In the genomic region with DNA sequence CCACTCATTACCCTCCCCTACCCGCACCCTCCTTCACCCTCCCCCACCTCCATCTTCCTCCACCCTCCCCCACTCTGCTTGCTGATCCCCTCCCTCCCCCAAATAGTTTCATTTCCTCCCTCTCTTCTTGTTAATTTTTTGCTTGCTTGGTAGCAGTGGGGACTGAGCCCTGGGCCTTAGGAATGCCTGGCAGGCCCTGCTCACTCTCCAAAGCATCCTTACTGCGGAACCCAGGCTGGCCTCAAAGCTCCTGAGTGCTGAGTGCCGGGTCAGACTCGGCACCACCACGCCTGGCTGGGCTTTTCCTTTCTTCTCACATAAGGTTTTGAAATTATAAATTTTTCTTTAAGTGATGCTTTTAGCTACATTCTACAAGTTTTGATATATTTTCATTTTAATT, we compare ENCODE assay signal across 19 mouse cellular contexts.
"Had no signal": no experiment of that assay in that cellular context is flagged by ENCODE, and none has a peak within 500 bp of the region (broad histone marks: within the 10 kb centered on the region; RNA-seq: fewer than 3 reads in every experiment).

No protein-coding gene starts in this region.

- H3K9me3 ChIP-seq: midbrain, embryonic 10.5 days; midbrain, embryonic 12.5 days; neural tube, embryonic 13.5 days; neural tube, embryonic 15.5 days had no signal

- H3K4me3 ChIP-seq: midbrain, embryonic 10.5 days; midbrain, embryonic 12.5 days; myocyte; neural tube, embryonic 13.5 days; neural tube, embryonic 15.5 days had no signal

- H3K36me3 ChIP-seq: midbrain, embryonic 10.5 days; midbrain, embryonic 12.5 days; neural tube, embryonic 13.5 days; neural tube, embryonic 15.5 days had no signal

- H3K27ac ChIP-seq: midbrain, embryonic 10.5 days; midbrain, embryonic 12.5 days; neural tube, embryonic 13.5 days; neural tube, embryonic 15.5 days had no signal

- DNase-seq: lung, adult 18-20 months; lung, embryonic 14.5 days; lung, postnatal 10 days; lung, postnatal 4 days; midbrain, embryonic 14.5 days; retina, postnatal 1 day; right cerebral cortex, adult 18-20 months; right cerebral cortex, postnatal 25 days; right cerebral cortex, postnatal 4 days; spleen, adult 18-20 months; thymus, adult 18-20 months; thymus, postnatal 14 days; thymus, postnatal 36 days had no signal

- H3K27me3 ChIP-seq: midbrain, embryonic 12.5 days; neural tube, embryonic 13.5 days; neural tube, embryonic 15.5 days had no signal

- ATAC-seq: midbrain, embryonic 16.5 days had no signal

- H3K9ac ChIP-seq: lung, embryonic 14.5 days; midbrain, embryonic 12.5 days; neural tube, embryonic 13.5 days; neural tube, embryonic 15.5 days had no signal

- H3K4me2 ChIP-seq: lung, embryonic 14.5 days; midbrain, embryonic 12.5 days; neural tube, embryonic 13.5 days; neural tube, embryonic 15.5 days had no signal
